Mouse (Mus musculus) hindbrain, embryonic 15.5 days (tissue): Measurements from ENCODE around the gene Olfr1222. TPM values are rescaled to one million over a fixed set of nuclear protein-coding genes. Genes with fewer than 3 reads are reported as not detected.
"Not testable (repeated sequence)": the region's sequence is repeated elsewhere in the genome, so short reads cannot be mapped to it uniquely, and the experiment has no call there.

Source experiments
- ATAC-seq: fragments of 200-750 bp; cut with Nextera tagmentation; 2 replicates; pipeline ENCODE4 v1.8.0; 2017; ENCODE audit warnings: low read depth, moderate number of reproducible peaks, moderate TSS enrichment; ENCODE audit not compliant: low FRiP score
- H3K27ac ChIP-seq: fragments of 300-500 bp; sonication (generic); replicated peaks from 2 replicates; pipeline ENCODE4 v1.5.1; 2015; ENCODE audit warnings: mild to moderate bottlenecking, inconsistent platforms
- H3K27me3 ChIP-seq: fragments of 300-500 bp; sonication (generic); 2 replicates; pipeline ENCODE4 v1.6.1; 2015; ENCODE audit warnings: control low read depth, inconsistent platforms
- H3K36me3 ChIP-seq: fragments of 300-500 bp; sonication (generic); 2 replicates; pipeline ENCODE4 v1.6.1; 2015; ENCODE audit warnings: control low read depth, inconsistent platforms
- H3K4me1 ChIP-seq: fragments of 300-500 bp; sonication (generic); replicated peaks from 2 replicates; pipeline ENCODE4 v1.6.1; 2015; ENCODE audit warnings: control low read depth, inconsistent platforms
- H3K4me2 ChIP-seq: fragments of 300-500 bp; sonication (generic); 2 replicates; pipeline ENCODE4 v1.6.1; 2015; ENCODE audit warnings: moderate library complexity, mild to moderate bottlenecking, inconsistent platforms
- H3K4me3 ChIP-seq: fragments of 300-500 bp; sonication (generic); 2 replicates; pipeline ENCODE4 v1.5.1; 2015; ENCODE audit warnings: mild to moderate bottlenecking, inconsistent platforms
- H3K9ac ChIP-seq: fragments of 300-500 bp; sonication (generic); 2 replicates; pipeline ENCODE4 v1.6.1; 2015; ENCODE audit warnings: inconsistent platforms
- H3K9me3 ChIP-seq: fragments of 300-500 bp; sonication (generic); 2 replicates; pipeline ENCODE4 v1.6.1; 2016; ENCODE audit warnings: control low read depth, inconsistent platforms
- WGBS: fragments of 180-500 bp; shearing (Covaris S2); methylation state at CpG from one replicate; pipeline ENCODE4 v1.1.7; 2015; 5-methylcytosine and 5-hydroxymethylcytosine counted together
- polyA plus RNA-seq: library from polyadenylated mRNA; unstranded; fragments of >200 nt; fragmentation: Nextera tagmentation; extraction: Ambion mirVana; gene quantifications from 2 replicates; pipeline ENCODE4 v1.2.1, GENCODE M21; 2015

Gene Olfr1222
- polyA plus RNA-seq, result not detected in 2 replicates

DNA sequence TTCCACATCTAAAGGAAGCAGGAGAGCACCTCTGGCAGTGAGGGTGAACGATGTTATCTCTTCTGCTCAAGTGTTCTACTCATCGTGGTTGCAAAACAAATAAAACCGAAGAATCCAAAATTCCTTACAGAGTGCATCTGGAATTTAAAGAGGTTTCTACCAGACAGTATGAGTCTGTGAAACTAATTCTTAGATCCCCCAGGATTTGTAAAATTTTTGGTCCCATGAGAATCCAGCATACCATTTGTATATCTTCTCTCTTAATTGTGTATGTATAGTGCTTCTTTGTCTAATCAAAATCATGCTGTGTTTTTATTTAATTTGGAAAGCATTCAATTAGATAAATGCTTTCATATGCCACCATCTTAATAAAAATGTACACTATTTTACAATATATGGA is at the start of gene Olfr1222:
TSS of gene Olfr1222 (minus strand) at position 101 of the 400 bp plus-strand sequence.
- no peaks in the 10 kb centered on the region for H3K27me3 ChIP-seq
- H3K27ac ChIP-seq, result no peak within 1 kb of the TSS
- H3K4me3 ChIP-seq, result no peak within 1 kb of the TSS
- no peaks in the 10 kb centered on the region for H3K9me3 ChIP-seq
- ATAC-seq, result no peak
- H3K36me3 ChIP-seq, result no peaks in the 10 kb centered on the region
- H3K4me1 ChIP-seq, result no peaks in the 10 kb centered on the region
- WGBS, result 84% methylated on average over 3 of the region's 3 CpGs
- H3K4me2 ChIP-seq, result no peak within 1 kb of the TSS
- H3K9ac ChIP-seq, result no peak within 1 kb of the TSS

DNA sequence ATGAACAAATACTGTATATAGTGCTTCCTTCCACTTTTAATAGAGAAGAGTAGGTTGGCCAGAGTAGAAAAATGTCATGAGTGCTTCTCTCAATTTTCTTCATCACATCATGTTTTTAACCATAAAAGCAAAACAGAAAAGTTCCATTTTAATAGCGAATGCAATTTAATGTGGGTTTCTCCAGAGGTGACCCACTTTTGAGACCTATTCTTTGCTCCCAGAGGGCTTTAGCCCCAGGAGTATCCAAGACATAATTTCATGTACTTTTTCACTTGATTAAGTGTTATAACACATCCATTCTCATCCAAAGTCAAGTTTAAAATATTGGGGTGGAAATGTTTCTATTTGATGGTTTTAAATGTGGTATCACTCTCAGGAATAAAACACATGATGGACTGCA is 41.7 kb upstream of the Olfr1222 start, which contains the start of gene Olfr1225:
TSS of gene Olfr1225 (minus strand) at position 101 of the 400 bp plus-strand sequence.
- H3K9ac ChIP-seq, result no peak within 1 kb of the TSS
- no peak within 1 kb of the TSS for H3K4me2 ChIP-seq
- no peak for ATAC-seq
- no peaks in the 10 kb centered on the region for H3K27me3 ChIP-seq
- H3K4me1 ChIP-seq, result no peaks in the 10 kb centered on the region
- no peak within 1 kb of the TSS for H3K4me3 ChIP-seq
- H3K36me3 ChIP-seq, result no peaks in the 10 kb centered on the region
- WGBS, result 90% methylated on average over 1 of the region's 1 CpGs
- H3K27ac ChIP-seq, result no peak within 1 kb of the TSS
- H3K9me3 ChIP-seq, result no peaks in the 10 kb centered on the region

DNA sequence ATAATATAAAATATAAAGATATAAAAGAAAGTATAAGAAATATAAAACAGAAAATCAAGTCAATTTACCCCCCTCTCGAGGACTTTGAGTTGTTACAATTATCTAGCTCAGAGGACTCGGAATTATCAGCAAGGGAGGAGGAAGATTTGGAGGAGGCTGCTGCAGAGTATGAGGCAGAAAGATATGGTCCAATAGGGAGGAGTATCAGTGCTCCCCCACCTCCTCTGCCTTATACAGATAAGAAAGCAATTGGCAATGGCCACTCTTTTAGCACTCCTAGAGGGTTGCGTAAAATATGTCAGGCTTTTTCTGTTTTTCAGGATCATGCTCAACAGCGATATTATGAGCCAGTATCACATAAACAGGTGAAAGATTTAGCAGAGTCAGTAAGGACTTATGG is 31.9 kb upstream of the Olfr1222 start:
- H3K9me3 ChIP-seq, H3K36me3 ChIP-seq, H3K4me1 ChIP-seq, ATAC-seq, H3K4me2 ChIP-seq, H3K27ac ChIP-seq, H3K9ac ChIP-seq, H3K4me3 ChIP-seq, H3K27me3 ChIP-seq: not testable (repeated sequence)
- 93% methylated on average over 4 of the region's 4 CpGs for WGBS

DNA sequence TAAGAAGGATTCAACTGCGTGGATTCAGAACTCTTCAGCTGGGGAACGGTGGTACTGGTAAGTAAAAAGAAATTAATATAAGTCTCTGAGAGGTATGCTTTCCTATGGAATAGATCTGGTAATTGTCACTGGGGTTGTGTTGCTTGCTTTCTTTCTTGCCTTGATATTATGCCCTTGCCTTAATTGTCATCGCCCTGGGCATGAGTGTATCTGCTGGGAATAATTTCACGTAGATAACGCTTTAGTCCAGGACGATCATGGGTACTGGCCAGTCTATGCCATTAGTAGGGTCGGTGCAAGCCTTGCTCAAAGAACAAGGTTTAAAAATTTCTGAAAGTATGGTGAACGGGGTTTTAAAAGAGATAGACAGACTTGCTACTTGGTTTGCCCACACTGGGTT is 31.1 kb upstream of the Olfr1222 start, which contains the start of gene Olfr1224-ps1:
TSS of gene Olfr1224-ps1 (minus strand) at position 101 of the 400 bp plus-strand sequence.
- ATAC-seq, H3K27me3 ChIP-seq, H3K4me1 ChIP-seq, H3K27ac ChIP-seq, H3K9ac ChIP-seq, H3K4me3 ChIP-seq, H3K9me3 ChIP-seq, H3K36me3 ChIP-seq, H3K4me2 ChIP-seq: not testable (repeated sequence)
- WGBS, result 92% methylated on average over 8 of the region's 8 CpGs

DNA sequence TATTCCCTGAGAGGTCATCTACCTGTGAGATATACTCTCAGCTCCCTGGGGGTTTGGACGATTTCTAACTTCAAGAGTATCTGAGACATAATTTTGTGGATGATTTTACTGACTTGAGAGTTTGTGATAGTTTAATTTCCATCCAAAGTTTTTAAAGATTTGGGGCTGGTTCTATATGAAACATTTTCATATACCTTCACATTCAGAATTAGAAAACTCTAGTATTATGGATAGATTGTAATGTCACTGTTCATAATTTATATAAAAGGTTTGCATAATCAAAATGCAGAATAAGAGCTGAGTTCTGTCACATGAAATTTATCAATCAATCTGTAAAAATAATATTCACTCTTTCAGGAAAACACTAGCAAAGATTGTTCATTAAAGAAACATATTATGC is 18.6 kb upstream of the Olfr1222 start, which contains the start of gene Olfr1223:
TSS of gene Olfr1223 (minus strand) at position 101 of the 400 bp plus-strand sequence.
- no peaks in the 10 kb centered on the region for H3K9me3 ChIP-seq
- H3K4me2 ChIP-seq, result no peak within 1 kb of the TSS
- H3K27me3 ChIP-seq, result no peaks in the 10 kb centered on the region
- ATAC-seq, result no peak
- H3K27ac ChIP-seq, result no peak within 1 kb of the TSS
- H3K9ac ChIP-seq, result no peak within 1 kb of the TSS
- H3K4me3 ChIP-seq, result no peak within 1 kb of the TSS
- no peaks in the 10 kb centered on the region for H3K4me1 ChIP-seq
- H3K36me3 ChIP-seq, result no peaks in the 10 kb centered on the region
- WGBS, result 72% methylated on average over 1 of the region's 1 CpGs

DNA sequence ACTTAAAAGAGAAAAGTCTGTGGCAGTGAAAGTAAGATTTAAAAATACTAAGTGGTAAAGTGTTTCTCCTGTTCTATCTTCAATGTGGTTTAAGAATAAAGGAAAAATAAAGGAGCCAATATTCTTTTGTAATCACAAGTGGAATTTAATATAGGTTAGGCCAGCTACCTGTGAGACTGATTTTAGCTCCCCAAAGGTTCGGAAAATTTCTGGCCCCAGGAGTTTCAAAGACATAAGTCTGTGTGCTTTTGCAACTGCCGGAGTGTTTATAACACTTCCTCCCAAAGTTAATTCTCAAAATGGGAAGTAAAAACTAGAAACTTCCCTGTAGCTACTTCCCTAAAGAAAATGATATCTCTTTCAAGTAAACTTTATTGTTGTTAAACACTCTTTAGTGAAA is 15.7 kb downstream of the Olfr1222 start, which contains the start of gene Olfr1221:
TSS of gene Olfr1221 (minus strand) at position 101 of the 400 bp plus-strand sequence.
- H3K36me3 ChIP-seq, result no peaks in the 10 kb centered on the region
- H3K9ac ChIP-seq, result no peak within 1 kb of the TSS
- H3K4me1 ChIP-seq, result no peaks in the 10 kb centered on the region
- no peak within 1 kb of the TSS for H3K4me3 ChIP-seq
- ATAC-seq, result no peak
- no peak within 1 kb of the TSS for H3K27ac ChIP-seq
- no peaks in the 10 kb centered on the region for H3K27me3 ChIP-seq
- H3K4me2 ChIP-seq, result no peak within 1 kb of the TSS
- no peaks in the 10 kb centered on the region for H3K9me3 ChIP-seq
- 87% methylated on average over 2 of the region's 2 CpGs for WGBS

DNA sequence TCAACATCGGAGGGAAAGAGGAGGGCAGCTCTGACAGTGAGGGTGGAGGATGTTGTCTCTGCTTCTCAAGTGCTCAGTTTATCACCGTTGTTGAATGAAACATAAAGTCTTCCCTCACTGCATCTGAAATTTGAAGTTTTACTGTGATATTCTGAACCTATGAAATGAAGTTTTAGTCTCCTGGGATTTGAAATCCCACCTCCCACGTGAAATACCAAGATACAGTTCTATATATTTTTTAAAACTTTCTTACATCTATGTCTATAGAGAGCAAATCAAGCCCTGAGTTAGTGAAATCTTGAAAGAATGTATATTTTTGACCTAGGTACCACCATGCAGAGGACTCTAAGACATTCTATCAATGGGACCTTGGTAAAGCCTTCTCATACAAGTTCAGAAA is 26.1 kb downstream of the Olfr1222 start, which contains the start of gene Olfr1220:
TSS of gene Olfr1220 (minus strand) at position 101 of the 400 bp plus-strand sequence.
- no peak within 1 kb of the TSS for H3K4me2 ChIP-seq
- H3K36me3 ChIP-seq, result no peaks in the 10 kb centered on the region
- no peak for ATAC-seq
- no peaks in the 10 kb centered on the region for H3K9me3 ChIP-seq
- no peaks in the 10 kb centered on the region for H3K4me1 ChIP-seq
- 82% methylated on average over 3 of the region's 3 CpGs for WGBS
- H3K4me3 ChIP-seq, result no peak within 1 kb of the TSS
- no peak within 1 kb of the TSS for H3K9ac ChIP-seq
- H3K27me3 ChIP-seq, result no peaks in the 10 kb centered on the region
- H3K27ac ChIP-seq, result no peak within 1 kb of the TSS

DNA sequence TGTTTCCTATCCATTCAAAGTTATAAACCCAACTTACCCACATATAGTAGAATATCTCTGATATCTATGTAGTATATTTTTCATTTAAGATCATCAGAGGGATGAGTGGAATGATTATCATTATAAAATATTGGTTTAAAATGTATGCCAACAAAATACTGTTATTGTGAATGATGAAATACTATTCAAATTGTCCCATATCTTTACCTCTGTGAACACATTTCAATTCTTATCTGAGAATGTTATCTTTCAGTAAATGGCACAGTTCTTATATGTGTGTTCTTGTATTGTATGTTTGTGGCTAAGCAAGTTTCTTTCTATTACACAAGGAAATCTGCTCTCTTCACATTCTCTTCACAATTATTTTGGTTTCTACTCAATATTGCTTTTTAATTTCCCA is 27.2 kb downstream of the Olfr1222 start:
- ATAC-seq, result no peak
- Histone ChIP-seq H3K27me3 (no peaks in the 10 kb centered on the region), H3K4me1 (no peaks in the 10 kb centered on the region), H3K4me2 (no peak overlapping the region), H3K9me3 (no peaks in the 10 kb centered on the region), H3K4me3 (no peak overlapping the region), H3K36me3 (no peaks in the 10 kb centered on the region), H3K27ac (no peak overlapping the region), H3K9ac (no peak overlapping the region)

DNA sequence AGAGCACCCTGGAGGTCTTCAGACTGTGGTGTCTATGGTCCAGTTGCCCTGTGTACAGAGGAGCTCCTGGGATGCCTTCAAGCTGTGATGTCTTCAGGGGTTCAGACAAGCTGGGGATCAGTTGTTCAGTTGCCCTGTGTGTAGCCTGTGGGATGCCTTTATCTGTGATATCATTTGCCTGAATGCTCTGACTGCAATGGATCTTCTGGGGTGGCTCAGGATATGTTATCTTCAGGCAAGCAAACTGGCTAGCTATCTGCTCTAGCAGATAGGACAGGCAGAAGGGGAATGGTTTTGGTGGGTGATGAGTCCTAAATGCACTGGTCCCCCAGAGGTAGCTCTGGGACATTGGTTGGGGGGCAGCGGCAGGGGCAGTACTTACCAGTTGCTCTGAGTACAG is 39.0 kb downstream of the Olfr1222 start:
- Histone ChIP-seq H3K9ac (no peak overlapping the region), H3K27ac (no peak overlapping the region), H3K4me1 (no peaks in the 10 kb centered on the region), H3K27me3 (no peaks in the 10 kb centered on the region), H3K9me3 (no peaks in the 10 kb centered on the region), H3K36me3 (no peaks in the 10 kb centered on the region), H3K4me3 (no peak overlapping the region), H3K4me2 (no peak overlapping the region)
- 100% methylated on average over 1 of the region's 1 CpGs for WGBS
- no peak for ATAC-seq

DNA sequence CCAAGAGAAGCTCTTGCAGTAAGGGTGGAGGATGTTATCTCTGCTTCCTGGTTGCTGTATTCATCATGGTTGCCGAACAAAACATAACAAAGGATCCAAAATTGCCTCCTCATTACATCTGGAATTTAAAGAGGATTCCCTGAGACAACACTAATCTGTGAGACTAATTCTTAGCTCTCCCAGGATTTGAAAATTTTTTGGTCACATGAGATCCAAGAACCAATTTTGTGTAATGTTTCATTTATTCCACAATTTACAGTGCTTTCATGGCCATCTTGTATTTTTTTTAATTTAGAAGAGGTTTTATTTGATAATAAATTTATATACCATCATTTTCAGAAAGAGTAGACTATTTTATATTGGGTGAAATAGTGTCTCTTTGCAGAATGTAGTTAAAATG is 49.4 kb downstream of the Olfr1222 start, which contains the start of gene Olfr1219:
TSS of gene Olfr1219 (minus strand) at position 101 of the 400 bp plus-strand sequence.
- ATAC-seq, result no peak
- Histone ChIP-seq H3K27ac (no peak within 1 kb of the TSS), H3K9me3 (no peaks in the 10 kb centered on the region), H3K4me1 (no peaks in the 10 kb centered on the region), H3K4me2 (no peak within 1 kb of the TSS), H3K27me3 (no peaks in the 10 kb centered on the region), H3K9ac (no peak within 1 kb of the TSS), H3K36me3 (no peaks in the 10 kb centered on the region), H3K4me3 (no peak within 1 kb of the TSS)
- WGBS, result 75% methylated on average over 1 of the region's 1 CpGs

DNA sequence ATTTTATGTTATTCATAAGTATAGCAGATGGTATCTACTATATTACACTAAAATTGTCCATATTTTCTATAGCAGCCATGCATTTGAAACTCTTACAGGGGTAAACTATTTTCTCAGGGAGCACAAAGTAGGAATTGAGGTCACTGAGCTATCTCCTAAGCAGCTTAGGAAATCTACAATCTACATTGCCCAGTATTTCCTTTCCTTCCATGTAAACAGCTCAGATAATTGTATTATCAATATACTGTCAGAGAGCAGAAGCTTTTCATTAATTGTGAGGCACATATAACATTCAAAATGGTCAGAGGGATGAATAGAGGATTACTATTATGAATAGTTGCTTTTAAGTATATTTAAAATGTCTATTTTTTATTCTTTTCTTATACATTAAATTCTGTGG is 51.4 kb downstream of the Olfr1222 start:
- H3K4me1 ChIP-seq, result no peaks in the 10 kb centered on the region
- no peak overlapping the region for H3K27ac ChIP-seq
- no peak overlapping the region for H3K9ac ChIP-seq
- ATAC-seq, result no peak
- no peak overlapping the region for H3K4me3 ChIP-seq
- no peak overlapping the region for H3K4me2 ChIP-seq
- H3K27me3 ChIP-seq, result no peaks in the 10 kb centered on the region
- H3K9me3 ChIP-seq, result no peaks in the 10 kb centered on the region
- H3K36me3 ChIP-seq, result no peaks in the 10 kb centered on the region
